Mouse (Mus musculus) kidney, adult 2 months (tissue): Measurements from ENCODE around the gene Cnot11.

Experiments used
- CTCF ChIP-seq: fragments of 200-500 bp; conservative IDR thresholded peaks from 2 replicates; pipeline ENCODE4 v1.5.1; 2011; ENCODE audit warnings: low read depth, mild to moderate bottlenecking, control low read depth, low read length, moderate library complexity, mixed read lengths; ENCODE audit not compliant: insufficient read depth, insufficient read length
- POLR2A ChIP-seq: fragments of 200-500 bp; IDR thresholded peaks from one replicate; pipeline ENCODE4 v1.6.1; 2011; ENCODE audit warnings: low read depth, low read length, control low read depth

GRCm38 (mm10) chr1:39505600-39505999 is 29.2 kb upstream of the Cnot11 start:
- TF ChIP-seq CTCF = no peak
- TF ChIP-seq POLR2A = no peak
